ENCODE assay signal across 8 mouse cellular contexts in genomic region chr2:129699484-129700158, GRCm38 (mm10). TPM values are rescaled to one million over a fixed set of nuclear protein-coding genes. Genes with fewer than 3 reads are reported as not detected.
DNase-seq lines count a peak whose midpoint lies in the region; ATAC-seq and TF ChIP-seq lines count a peak whose summit lies in the region.

Gene Pdyn (minus strand): TSS chr2:129699844.

- H3K27ac ChIP-seq in heart, embryonic 16.5 days (ENCODE audit: low read length), result no peak within 1 kb of the TSS
- H3K27ac ChIP-seq in hindbrain, postnatal 0 days, result no peak within 1 kb of the TSS
- H3K27ac ChIP-seq in midbrain, postnatal 0 days (ENCODE audit: low read depth, low read length), result no peak within 1 kb of the TSS

- peak; percentile 53 for TF ChIP-seq CTCF in hindbrain, postnatal 0 days (IDR thresholded peaks at IDR 0.05; ENCODE audit: low read depth)
- TF ChIP-seq CTCF in midbrain, postnatal 0 days (IDR thresholded peaks at IDR 0.05), result peak; percentile 64

- no peak for DNase-seq in heart, postnatal 25 days (ENCODE audit: low spot score)
- DNase-seq in embryo, embryonic 10.5 days (ENCODE audit: low spot score), result peak; percentile 45
- peak; percentile 63 for DNase-seq in hindbrain, postnatal 0 days (ENCODE audit: low spot score)
- DNase-seq in midbrain, postnatal 0 days (ENCODE audit: low spot score), result peak; percentile 55
- DNase-seq in spleen, adult 18-20 months, result no peak
- no peak for DNase-seq in kidney, postnatal 25 days
- no peak for DNase-seq in adipocyte (ENCODE audit: low spot score)

- 7% methylated on average over 20 of the region's 20 CpGs for WGBS in heart, embryonic 16.5 days
- 8% methylated on average over 20 of the region's 20 CpGs for WGBS in hindbrain, postnatal 0 days
- WGBS in midbrain, postnatal 0 days, result 8% methylated on average over 20 of the region's 20 CpGs

- intact Hi-C loops in heart, postnatal 25 days (cut with DNase I), result no loop called here

- ATAC-seq in heart, embryonic 16.5 days (replicated peaks; ENCODE audit: extremely low read depth, insufficient read depth, low FRiP score), result no peak
- peak; percentile 69 for ATAC-seq in hindbrain, postnatal 0 days
- ATAC-seq in midbrain, postnatal 0 days (ENCODE audit: low FRiP score), result peak; percentile 65; the same call in 1 of the 2 replicates

- H3K4me2 ChIP-seq in heart, embryonic 16.5 days (ENCODE audit: low read depth, low read length), result peak within 1 kb of the TSS; percentile 27
- peak within 1 kb of the TSS; percentile 47 for H3K4me2 ChIP-seq in hindbrain, postnatal 0 days (ENCODE audit: low read depth, low read length)
- peak within 1 kb of the TSS; percentile 69 for H3K4me2 ChIP-seq in midbrain, postnatal 0 days (ENCODE audit: low read depth, low read length, poor library complexity, severe bottlenecking)

- H3K36me3 ChIP-seq in heart, embryonic 16.5 days (ENCODE audit: control insufficient read depth, insufficient read depth), result no peaks in the 10 kb centered on the region
- no peaks in the 10 kb centered on the region for H3K36me3 ChIP-seq in hindbrain, postnatal 0 days (ENCODE audit: insufficient read depth, low read length)
- H3K36me3 ChIP-seq in midbrain, postnatal 0 days (ENCODE audit: insufficient read depth, low read length), result no peaks in the 10 kb centered on the region

- H3K9me3 ChIP-seq in heart, embryonic 16.5 days (replicated peaks; ENCODE audit: control insufficient read depth, low read length), result no peaks in the 10 kb centered on the region
- no peaks in the 10 kb centered on the region for H3K9me3 ChIP-seq in hindbrain, postnatal 0 days (ENCODE audit: low read length)
- no peaks in the 10 kb centered on the region for H3K9me3 ChIP-seq in midbrain, postnatal 0 days (ENCODE audit: low read length)

- no peak within 1 kb of the TSS for H3K9ac ChIP-seq in heart, embryonic 16.5 days (ENCODE audit: low read length)
- no peak within 1 kb of the TSS for H3K9ac ChIP-seq in hindbrain, postnatal 0 days (replicated peaks; ENCODE audit: low read length)
- H3K9ac ChIP-seq in midbrain, postnatal 0 days (replicated peaks; ENCODE audit: low read length, poor library complexity, severe bottlenecking), result 0 out of 2 replicates have a peak within 1 kb of the TSS, but pooled peaks have one; percentile 39

- H3K4me3 ChIP-seq in heart, embryonic 16.5 days (ENCODE audit: low read length), result 0 out of 2 replicates have a peak within 1 kb of the TSS, but pooled peaks have one; percentile 1
- H3K4me3 ChIP-seq in hindbrain, postnatal 0 days (ENCODE audit: low read length), result peak within 1 kb of the TSS; percentile 25
- H3K4me3 ChIP-seq in midbrain, postnatal 0 days (ENCODE audit: low read depth, low read length), result peak within 1 kb of the TSS; percentile 35

- H3K4me1 ChIP-seq in heart, embryonic 16.5 days (ENCODE audit: control insufficient read depth, insufficient read depth, low read length), result no peaks in the 10 kb centered on the region
- H3K4me1 ChIP-seq in hindbrain, postnatal 0 days (ENCODE audit: insufficient read depth, low read length), result 0 out of 2 replicates have a peak, but pooled peaks cover 5% of the 10 kb centered on the region
- H3K4me1 ChIP-seq in midbrain, postnatal 0 days (ENCODE audit: insufficient read depth, low read length), result peaks cover 6% of the 10 kb centered on the region; the same call in 1 of the 2 replicates

- peaks cover 31% of the 10 kb centered on the region for H3K27me3 ChIP-seq in heart, embryonic 16.5 days (ENCODE audit: control insufficient read depth, insufficient read depth, low read length)
- H3K27me3 ChIP-seq in hindbrain, postnatal 0 days (ENCODE audit: insufficient read depth, low read length), result peaks cover 10% of the 10 kb centered on the region
- H3K27me3 ChIP-seq in midbrain, postnatal 0 days (ENCODE audit: insufficient read depth, low read length), result 0 out of 2 replicates have a peak, but pooled peaks cover 4% of the 10 kb centered on the region

RNA-seq across cellular contexts. Expression of gene Pdyn, which starts in this region (rescaled TPM):
- polyA plus RNA-seq in heart, embryonic 16.5 days (2015; fragmentation: Nextera tagmentation; extraction: Ambion mirVana), result 0.18 and 0.37 TPM in 2 replicates
- total RNA-seq in heart, postnatal 25 days (2021), result not detected
- total RNA-seq in hindbrain, postnatal 0 days (2014; rRNA removed), result 6.8 and 8.2 TPM in 2 replicates
- 16.8 and 19.9 TPM in 2 replicates for polyA plus RNA-seq in hindbrain, postnatal 0 days (2015; fragmentation: Nextera tagmentation; extraction: Ambion mirVana)
- total RNA-seq in midbrain, postnatal 0 days (2014; rRNA removed), result 7.2 and 7.6 TPM in 2 replicates
- polyA plus RNA-seq in midbrain, postnatal 0 days (2015; fragmentation: Nextera tagmentation; extraction: Ambion mirVana), result 22.2 and 24.7 TPM in 2 replicates

Comparison
In these comparisons a context has a peak if more than half of its experiments do, and no peak if none do; other contexts are left out.
1. RNA of gene Pdyn (polyA plus RNA-seq): 22.2 to 24.7 TPM in midbrain, postnatal 0 days and 16.8 to 19.9 TPM in hindbrain, postnatal 0 days; 0.18 to 0.37 TPM in heart, embryonic 16.5 days; every median in the first group is over 10 times any median in the second.
2. DNase-seq: peak in embryo, embryonic 10.5 days (single experiment), hindbrain, postnatal 0 days (single experiment) and midbrain, postnatal 0 days (single experiment); none in heart, postnatal 25 days (single experiment), spleen, adult 18-20 months (0 of 2), kidney, postnatal 25 days (0 of 2) and adipocyte (single experiment).
3. Peak in every context shown above with its lines, with median percentiles within 50 percentile points of each other: H3K4me2 ChIP-seq and H3K4me3 ChIP-seq.